Mouse (Mus musculus): ENCODE results near the gene Fam126b. TPM values are rescaled to one million over a fixed set of nuclear protein-coding genes. Genes with fewer than 3 reads are reported as not detected.
"Not testable (repeated sequence)": the region's sequence is repeated elsewhere in the genome, so short reads cannot be mapped to it uniquely, and the experiment has no call there.

Fam126b gene
- polyA plus RNA-seq, 1 experiment from 2014 or later, result 3.6 TPM

DNA sequence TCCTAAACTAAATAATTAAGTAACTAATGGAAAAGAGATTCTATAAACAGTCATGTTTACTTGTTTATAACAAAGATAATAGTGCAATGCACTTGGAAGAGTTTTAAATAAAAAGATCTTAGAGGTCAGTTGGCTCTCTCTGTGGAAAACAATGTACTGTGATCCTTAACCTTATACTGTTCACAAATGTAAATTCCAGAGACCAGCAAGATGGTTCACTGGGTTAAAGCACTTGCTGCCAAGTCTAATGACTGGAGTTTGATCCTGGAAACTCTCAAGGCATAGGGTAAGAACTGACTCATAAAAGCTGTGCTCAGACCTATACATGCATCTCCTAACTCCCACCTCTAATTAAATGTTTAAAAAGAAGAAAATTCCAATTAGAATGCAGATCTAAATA is 19.5 kb downstream of the Fam126b start:
- no peak overlapping the region for H3K9ac ChIP-seq
- ATAC-seq (ENCODE audit: low read depth) (no peak), DNase-seq (no peak)
- no peak overlapping the region for H3K27ac ChIP-seq
- peaks cover 15% of the 10 kb centered on the region for H3K4me1 ChIP-seq (replicated peaks)
- no peak overlapping the region for H3K4me3 ChIP-seq (replicated peaks)
- H3K4me2 ChIP-seq, result no peak overlapping the region
- H3K36me3 ChIP-seq, result peaks cover 5% of the 10 kb centered on the region; the same call in 1 of the 2 replicates
- H3K9me3 ChIP-seq (replicated peaks), result no peaks in the 10 kb centered on the region
- no peaks in the 10 kb centered on the region for H3K27me3 ChIP-seq

GRCm38 (mm10) chr1:58564981-58565380 is 21.1 kb downstream of the Fam126b start:
- H3K27ac ChIP-seq, result no peak overlapping the region
- no peak for DNase-seq
- WGBS (ENCODE audit: insufficient replicate concordance), result 85% methylated on average over 5 of the region's 5 CpGs
- no peak for ATAC-seq (ENCODE audit: low read depth)
- peaks cover 9% of the 10 kb centered on the region for H3K4me1 ChIP-seq (replicated peaks)
- no peaks in the 10 kb centered on the region for H3K27me3 ChIP-seq
- no peak overlapping the region for H3K4me2 ChIP-seq
- no peak overlapping the region for H3K9ac ChIP-seq
- no peak overlapping the region for H3K4me3 ChIP-seq (replicated peaks)
- H3K9me3 ChIP-seq (replicated peaks), result no peaks in the 10 kb centered on the region
- peaks cover 5% of the 10 kb centered on the region; the same call in 1 of the 2 replicates for H3K36me3 ChIP-seq

- Histone ChIP-seq H3K9ac (no peak overlapping the region), H3K4me2 (no peak overlapping the region), H3K9me3 (replicated peaks) (no peaks in the 10 kb centered on the region), H3K27me3 (no peaks in the 10 kb centered on the region), H3K36me3 (peaks cover 5% of the 10 kb centered on the region; the same call in 1 of the 2 replicates), H3K4me3 (replicated peaks) (no peak overlapping the region), H3K4me1 (replicated peaks) (no peaks in the 10 kb centered on the region), H3K27ac (no peak overlapping the region)
- ATAC-seq (ENCODE audit: low read depth), result no peak
- WGBS (ENCODE audit: insufficient replicate concordance), result 77% methylated on average over 1 of the region's 1 CpGs
- peak; percentile 8 for DNase-seq
Observed at GRCm38 (mm10) chr1:58562455-58562854, 23.7 kb downstream of the Fam126b start.

DNA sequence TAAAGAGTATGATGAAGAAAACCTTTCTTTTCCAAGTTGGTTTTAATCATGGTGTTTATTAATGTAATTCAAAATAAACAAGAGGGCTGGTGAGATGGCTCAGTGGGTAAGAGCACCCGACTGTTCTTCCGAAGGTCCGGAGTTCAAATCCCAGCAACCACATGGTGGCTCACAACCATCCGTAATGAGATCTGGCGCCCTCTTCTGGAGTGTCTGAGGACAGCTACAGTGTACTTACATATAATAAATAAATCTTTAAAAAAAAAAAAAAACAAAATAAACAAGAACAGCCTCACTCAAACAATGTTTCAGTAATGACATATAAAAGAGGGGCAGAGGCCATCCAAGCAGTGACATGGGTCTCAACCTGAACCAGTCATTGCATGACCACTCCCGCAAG is 25.8 kb downstream of the Fam126b start:
- 83% methylated on average over 6 of the region's 6 CpGs for WGBS (ENCODE audit: insufficient replicate concordance)
- H3K27me3 ChIP-seq; H3K27ac ChIP-seq; ATAC-seq (ENCODE audit: low read depth); DNase-seq; H3K36me3 ChIP-seq; H3K9me3 ChIP-seq (replicated peaks); H3K4me1 ChIP-seq (replicated peaks); H3K4me2 ChIP-seq; H3K4me3 ChIP-seq (replicated peaks); H3K9ac ChIP-seq: not testable (repeated sequence)

DNA sequence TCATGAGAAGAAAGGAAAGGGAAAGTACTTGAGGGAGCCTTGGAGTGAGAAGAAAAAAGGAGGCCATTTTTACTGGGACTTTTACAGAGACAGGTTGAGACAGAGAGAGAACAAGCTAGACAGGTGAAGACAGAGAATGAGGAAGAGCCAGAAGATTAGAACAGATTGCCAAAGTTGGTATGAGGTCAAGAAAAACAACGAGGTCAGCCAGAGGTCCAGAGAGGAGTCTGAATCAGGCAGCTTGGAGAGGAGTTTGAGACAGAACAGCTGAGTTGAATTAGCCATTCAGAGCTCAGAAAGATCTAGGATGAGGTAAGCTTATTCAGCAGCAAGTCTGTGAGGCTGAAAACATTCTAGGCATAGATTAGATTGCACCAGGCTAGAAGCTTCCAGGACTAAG is 44.7 kb downstream of the Fam126b start:
- H3K27ac ChIP-seq, result no peak overlapping the region

DNA sequence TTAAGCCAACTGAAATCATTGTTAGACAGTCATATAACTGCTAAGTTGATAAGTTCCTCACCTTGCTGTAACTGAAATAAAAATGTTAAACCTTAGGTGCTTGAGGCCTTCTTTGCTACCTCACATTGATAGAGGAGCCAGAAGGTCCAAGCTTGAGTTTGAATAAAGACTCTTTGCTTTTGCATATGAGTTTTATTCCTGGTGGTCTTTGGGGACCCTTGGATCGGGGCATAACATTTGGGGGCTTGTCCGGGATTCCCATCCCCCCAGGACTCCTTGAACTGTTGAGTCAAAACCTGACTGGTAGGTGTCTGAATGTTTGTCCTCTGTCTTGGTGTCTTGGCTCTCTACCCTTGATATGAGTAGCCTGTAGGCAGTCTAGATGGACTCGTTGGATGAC is 78.9 kb downstream of the Fam126b start:
- Histone ChIP-seq H3K27me3 (no peaks in the 10 kb centered on the region), H3K4me1 (replicated peaks) (peaks cover 20% of the 10 kb centered on the region), H3K27ac (no peak overlapping the region), H3K4me2 (no peak overlapping the region), H3K4me3 (replicated peaks) (no peak overlapping the region), H3K36me3 (peaks cover 20% of the 10 kb centered on the region), H3K9ac (no peak overlapping the region), H3K9me3 (replicated peaks) (peaks cover 19% of the 10 kb centered on the region)
- WGBS (ENCODE audit: insufficient replicate concordance), result 76% methylated on average over 3 of the region's 3 CpGs
- DNase-seq (no peak), ATAC-seq (ENCODE audit: low read depth) (no peak)

More for the DNA sequence above, 44.7 kb downstream of the Fam126b start:
- Histone ChIP-seq H3K9ac (no peak overlapping the region), H3K27me3 (no peaks in the 10 kb centered on the region), H3K4me3 (replicated peaks) (no peak overlapping the region), H3K9me3 (replicated peaks) (no peaks in the 10 kb centered on the region), H3K4me2 (no peak overlapping the region), H3K36me3 (peaks cover 40% of the 10 kb centered on the region), H3K4me1 (replicated peaks) (no peaks in the 10 kb centered on the region)
- WGBS (ENCODE audit: insufficient replicate concordance), result 75% methylated on average over 1 of the region's 1 CpGs
- no peak for ATAC-seq (ENCODE audit: low read depth)
- DNase-seq, result no peak

DNA sequence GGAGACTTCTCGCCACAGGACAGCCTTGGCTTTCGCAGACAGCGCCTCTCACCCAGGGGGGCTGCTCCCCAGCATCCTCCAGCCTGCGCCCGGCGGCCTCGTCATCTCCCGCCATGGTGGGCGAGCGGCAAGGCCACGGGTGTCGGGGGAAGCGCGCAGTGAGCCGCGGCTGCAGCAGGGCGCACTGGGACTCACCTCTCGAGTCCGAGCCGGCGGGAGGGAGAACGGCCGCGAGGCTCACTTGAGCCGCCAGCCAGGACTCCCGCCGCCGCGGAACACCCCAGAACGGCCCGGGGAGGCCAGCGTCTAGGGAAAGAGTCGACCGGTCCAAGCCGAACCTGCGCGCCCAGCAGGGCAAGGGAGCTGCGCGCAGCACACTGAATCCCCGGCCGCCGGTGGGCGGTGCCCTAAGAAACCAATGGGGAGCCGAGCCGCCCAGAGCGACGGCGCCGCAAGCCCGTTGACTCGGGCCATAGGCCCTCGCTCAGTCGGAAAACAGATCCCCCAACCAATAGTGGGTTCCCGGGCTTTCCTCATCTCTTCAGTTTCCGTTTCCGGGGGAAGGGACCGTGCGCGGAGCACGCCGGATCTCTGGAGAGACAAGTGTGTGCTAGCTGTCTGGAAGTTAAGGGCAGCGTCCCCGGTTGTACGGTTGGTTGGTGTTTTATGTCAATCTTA is 81.4 kb downstream of the Fam126b start, which contains the start of gene Orc2:
Gene Orc2 (minus strand): TSS at position 533 of the 678 bp plus-strand sequence.
- H3K4me1 ChIP-seq (replicated peaks), result peaks cover 29% of the 10 kb centered on the region
- under 1% methylated on average over 63 of the region's 64 CpGs for WGBS (ENCODE audit: insufficient replicate concordance)
- DNase-seq, result peak; percentile 91
- H3K4me3 ChIP-seq (replicated peaks), result peak within 1 kb of the TSS; percentile 89
- peaks cover 34% of the 10 kb centered on the region for H3K36me3 ChIP-seq
- peak within 1 kb of the TSS; percentile 95 for H3K9ac ChIP-seq
- peak within 1 kb of the TSS; percentile 88 for H3K27ac ChIP-seq
- H3K9me3 ChIP-seq (replicated peaks), result peaks cover 19% of the 10 kb centered on the region
- H3K4me2 ChIP-seq, result peak within 1 kb of the TSS; percentile 80
- peak; percentile 96 for ATAC-seq (ENCODE audit: low read depth)
- H3K27me3 ChIP-seq, result no peaks in the 10 kb centered on the region

- Histone ChIP-seq H3K36me3 (peaks cover 43% of the 10 kb centered on the region), H3K4me1 (replicated peaks) (peaks cover 29% of the 10 kb centered on the region), H3K9ac (peak overlapping the region; percentile 95), H3K4me2 (peak overlapping the region; percentile 80), H3K4me3 (replicated peaks) (peak overlapping the region; percentile 89), H3K27me3 (no peaks in the 10 kb centered on the region), H3K27ac (peak overlapping the region; percentile 88), H3K9me3 (replicated peaks) (peaks cover 19% of the 10 kb centered on the region)
- ATAC-seq (ENCODE audit: low read depth) (no peak), DNase-seq (peak; percentile 25)
- WGBS (ENCODE audit: insufficient replicate concordance), result 11% methylated on average over 9 of the region's 9 CpGs
Observed at GRCm38 (mm10) chr1:58503793-58504370, 82.2 kb downstream of the Fam126b start.

DNA sequence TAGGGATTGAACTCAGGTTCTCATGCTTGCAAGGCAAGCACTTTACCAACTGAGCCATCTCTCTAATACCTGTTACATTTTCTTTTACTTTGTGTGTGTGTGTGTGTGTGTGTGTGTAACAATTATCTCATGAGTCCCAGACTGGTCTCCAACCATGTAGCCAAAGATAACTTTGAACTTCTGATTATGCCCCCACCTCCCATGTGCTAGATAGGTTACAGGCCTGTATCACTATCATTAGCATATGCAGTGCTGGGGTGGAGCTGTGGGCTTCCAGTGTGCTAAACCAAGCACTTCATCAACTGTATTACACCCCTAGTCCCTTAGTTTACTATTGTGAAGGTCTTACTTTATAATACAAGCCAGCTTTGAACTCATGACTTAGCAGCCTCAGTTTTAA is 83.0 kb downstream of the Fam126b start:
- Histone ChIP-seq H3K27ac (peak overlapping the region; percentile 88), H3K9me3 (replicated peaks) (peaks cover 15% of the 10 kb centered on the region), H3K4me2 (peak overlapping the region; percentile 80), H3K9ac (peak overlapping the region; percentile 95), H3K36me3 (peaks cover 47% of the 10 kb centered on the region), H3K27me3 (no peaks in the 10 kb centered on the region), H3K4me3 (replicated peaks) (peak overlapping the region; percentile 89), H3K4me1 (replicated peaks) (peaks cover 29% of the 10 kb centered on the region)
- ATAC-seq (ENCODE audit: low read depth) (peak; percentile 82), DNase-seq (peak; percentile 67)

DNA sequence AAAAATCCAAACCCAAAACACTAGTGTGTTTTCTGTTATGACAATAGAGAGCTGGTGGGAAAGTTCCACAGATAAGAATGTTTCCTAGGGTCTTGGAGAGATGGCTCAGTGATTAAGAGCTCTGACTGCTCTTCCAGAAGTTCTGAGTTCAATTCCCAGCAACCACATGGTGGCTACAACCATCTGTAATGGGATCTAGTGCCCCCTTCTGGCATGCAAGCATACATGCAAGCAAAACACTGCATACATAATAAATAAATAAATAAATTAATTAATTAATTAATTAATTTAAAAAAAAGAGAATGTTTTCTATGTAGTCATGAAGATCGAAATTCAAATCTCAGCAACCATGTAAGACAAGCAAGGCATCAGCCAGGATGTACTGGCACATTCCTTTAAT is 87.4 kb downstream of the Fam126b start:
- no peak overlapping the region for H3K4me3 ChIP-seq (replicated peaks)
- peaks cover 19% of the 10 kb centered on the region for H3K4me1 ChIP-seq (replicated peaks)
- WGBS (ENCODE audit: insufficient replicate concordance), result 88% methylated on average over 1 of the region's 1 CpGs
- no peak for DNase-seq
- H3K27ac ChIP-seq, result no peak overlapping the region
- no peak for ATAC-seq (ENCODE audit: low read depth)
- H3K4me2 ChIP-seq, result no peak overlapping the region
- H3K36me3 ChIP-seq, result peaks cover 68% of the 10 kb centered on the region
- H3K9me3 ChIP-seq (replicated peaks), result no peaks in the 10 kb centered on the region
- H3K27me3 ChIP-seq, result no peaks in the 10 kb centered on the region
- no peak overlapping the region for H3K9ac ChIP-seq

DNA sequence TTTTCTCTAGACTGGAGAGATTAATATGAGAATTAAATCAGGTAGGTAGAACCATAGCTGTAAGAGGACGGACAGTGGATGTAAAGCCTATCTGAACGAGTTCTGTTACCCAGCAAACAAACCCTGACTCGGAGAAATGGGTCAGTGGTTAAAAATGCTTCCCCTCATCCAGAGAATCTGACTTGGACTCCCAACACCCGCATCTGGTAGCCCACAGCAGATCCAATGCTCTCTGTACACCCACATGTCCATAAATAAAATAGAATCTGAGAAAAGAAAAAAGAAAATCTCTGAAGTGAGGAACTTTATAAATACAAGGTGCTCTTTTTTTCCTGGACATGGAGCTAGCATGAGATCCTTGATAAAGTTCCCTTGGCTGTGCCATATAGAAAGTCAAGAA is 88.4 kb downstream of the Fam126b start:
- H3K27me3 ChIP-seq, result no peaks in the 10 kb centered on the region
- DNase-seq (no peak), ATAC-seq (ENCODE audit: low read depth) (no peak)
- 89% methylated on average over 4 of the region's 4 CpGs for WGBS (ENCODE audit: insufficient replicate concordance)
- no peak overlapping the region for H3K4me3 ChIP-seq (replicated peaks)
- H3K9me3 ChIP-seq (replicated peaks), result no peaks in the 10 kb centered on the region
- H3K27ac ChIP-seq, result no peak overlapping the region
- H3K36me3 ChIP-seq, result peaks cover 78% of the 10 kb centered on the region
- H3K4me2 ChIP-seq, result no peak overlapping the region
- H3K4me1 ChIP-seq (replicated peaks), result peaks cover 9% of the 10 kb centered on the region
- H3K9ac ChIP-seq, result no peak overlapping the region

- no peak for ATAC-seq (ENCODE audit: low read depth)
- no peak overlapping the region for H3K27ac ChIP-seq
- H3K9ac ChIP-seq, result no peak overlapping the region
- no peak overlapping the region for H3K4me3 ChIP-seq (replicated peaks)
- H3K27me3 ChIP-seq, result no peaks in the 10 kb centered on the region
- no peak for DNase-seq
- no peaks in the 10 kb centered on the region for H3K9me3 ChIP-seq (replicated peaks)
- 89% methylated on average over 6 of the region's 6 CpGs for WGBS (ENCODE audit: insufficient replicate concordance)
- H3K4me2 ChIP-seq, result no peak overlapping the region
- no peaks in the 10 kb centered on the region for H3K4me1 ChIP-seq (replicated peaks)
- peaks cover 93% of the 10 kb centered on the region for H3K36me3 ChIP-seq
Observed at GRCm38 (mm10) chr1:58495603-58496002, 90.5 kb downstream of the Fam126b start.

Data from liver, embryonic 13.5 days (tissue).